Mouse (Mus musculus): ENCODE data around the gene Grrp1.

Gene Grrp1

DNA sequence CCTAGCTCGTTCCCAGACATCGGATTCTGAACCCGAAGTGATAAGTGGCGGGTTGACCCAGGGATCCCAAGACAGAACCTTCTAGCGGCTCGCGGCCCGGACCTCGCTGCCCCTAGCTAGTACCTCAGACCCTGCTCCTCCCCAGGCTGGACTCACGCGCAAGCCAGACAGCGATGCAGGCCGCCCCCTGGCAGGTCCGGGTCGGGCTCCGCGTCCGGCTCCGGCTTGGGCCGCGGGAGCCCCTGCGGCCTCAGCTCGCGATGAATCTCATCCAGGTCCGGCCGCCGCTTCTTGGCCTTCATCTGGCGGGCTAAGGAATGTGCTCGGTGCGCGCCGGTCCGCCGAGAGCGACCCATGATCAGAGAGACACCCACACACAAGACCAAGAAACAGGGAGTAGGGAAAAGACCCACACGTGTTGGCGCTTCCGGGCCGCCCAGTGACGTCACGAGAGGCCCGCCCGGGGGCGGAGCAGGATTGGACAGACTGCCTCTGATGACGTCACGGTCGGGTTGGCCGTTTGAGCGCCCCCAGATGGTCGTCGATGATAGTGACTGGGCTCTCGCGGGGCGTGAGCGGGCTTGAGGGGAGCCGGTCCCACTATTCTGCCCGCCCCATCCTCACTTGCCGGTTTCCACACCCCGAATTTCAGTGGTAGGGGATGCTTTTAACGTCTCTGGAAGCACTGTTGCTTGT lies 8.6 kb downstream of the Grrp1 start, which contains the start of gene Zfp593:
Zfp593 (minus strand) TSS at position 445 of the 696 bp plus-strand sequence.
- DNase-seq (ENCODE audit: low read depth, low spot score): peak; percentile 94

DNA sequence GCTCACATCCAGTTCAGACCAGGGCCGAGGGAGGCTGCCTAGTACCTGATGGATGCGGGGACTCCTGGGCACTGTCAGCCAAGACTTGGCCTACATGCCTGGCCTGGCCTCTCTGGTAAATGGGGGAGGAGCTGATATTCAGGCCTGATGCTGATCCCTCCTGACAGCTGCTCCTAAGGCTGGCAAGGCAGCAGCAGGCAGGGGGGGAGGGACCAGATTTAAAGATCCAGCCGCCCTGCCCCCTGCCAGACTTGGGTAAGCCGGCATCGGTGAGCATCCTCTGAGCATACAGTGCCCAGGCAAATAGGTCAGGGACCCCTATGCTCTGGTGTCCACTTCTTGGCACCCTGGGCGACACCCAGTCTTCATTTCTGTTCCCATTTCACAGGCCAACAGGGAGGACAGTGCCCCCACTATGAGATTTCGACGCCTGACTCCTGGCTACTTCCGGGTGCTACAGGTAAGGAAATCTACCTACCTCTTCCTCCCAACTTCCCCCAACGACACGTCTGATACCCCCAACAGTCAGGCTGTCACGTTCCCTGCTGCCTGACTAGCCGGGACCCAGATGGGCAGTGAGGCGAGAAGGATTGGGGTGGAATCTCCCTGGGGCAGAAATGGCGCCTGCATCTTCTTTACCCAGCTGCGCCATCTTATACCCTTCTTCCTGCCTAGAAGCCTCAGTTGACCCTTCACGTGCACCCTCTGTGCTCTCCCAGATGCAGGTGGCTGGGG lies 10.2 kb downstream of the Grrp1 start, which contains the start of gene E130218I03Rik:
E130218I03Rik (plus strand) TSS at position 147 of the 735 bp plus-strand sequence.
- no peak for DNase-seq (ENCODE audit: low read depth, low spot score)

DNA sequence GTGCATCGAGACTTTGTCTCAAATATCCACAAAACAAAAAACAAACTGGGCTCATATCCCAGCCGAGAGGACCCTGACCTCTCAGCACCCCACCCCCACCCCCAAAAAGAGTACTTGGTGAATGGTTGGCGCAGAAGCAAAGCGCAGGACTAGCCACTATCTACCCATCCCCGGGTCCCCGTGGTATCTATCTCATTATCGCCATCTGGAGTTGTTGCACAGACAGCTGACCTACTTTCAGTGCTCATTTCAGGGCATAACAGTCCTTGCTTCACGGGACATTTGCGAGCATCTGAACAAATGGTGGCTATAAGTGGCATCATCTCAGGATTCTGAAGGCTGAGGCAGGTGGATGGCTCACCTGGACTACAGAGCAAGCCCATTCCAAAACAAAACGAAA lies 15.2 kb downstream of the Grrp1 start:
- no peak for DNase-seq (ENCODE audit: low read depth, low spot score)

DNA sequence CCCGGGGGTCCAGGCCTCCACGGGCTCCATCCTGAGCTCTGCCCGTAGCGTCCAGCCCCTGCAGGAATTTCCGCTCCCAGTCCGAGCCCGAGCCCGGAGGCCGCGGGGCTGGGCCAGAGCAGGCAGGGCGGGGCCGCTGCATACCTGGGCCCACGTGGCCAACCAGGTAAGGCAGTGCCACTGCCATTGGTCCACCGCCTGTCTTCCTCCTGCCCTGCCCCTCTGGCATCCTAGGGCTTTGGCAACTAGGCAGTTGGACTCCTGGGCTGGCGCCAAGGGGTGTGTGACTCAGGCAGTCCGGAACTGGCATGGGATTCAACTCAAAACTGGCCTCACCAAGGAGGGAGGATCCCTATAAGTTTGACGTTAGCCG lies 15.6 kb downstream of the Grrp1 start, which contains the start of gene Cnksr1:
Cnksr1 (minus strand) TSS at position 121 of the 373 bp plus-strand sequence.
- peak; percentile 23 for DNase-seq (ENCODE audit: low read depth, low spot score)

DNA sequence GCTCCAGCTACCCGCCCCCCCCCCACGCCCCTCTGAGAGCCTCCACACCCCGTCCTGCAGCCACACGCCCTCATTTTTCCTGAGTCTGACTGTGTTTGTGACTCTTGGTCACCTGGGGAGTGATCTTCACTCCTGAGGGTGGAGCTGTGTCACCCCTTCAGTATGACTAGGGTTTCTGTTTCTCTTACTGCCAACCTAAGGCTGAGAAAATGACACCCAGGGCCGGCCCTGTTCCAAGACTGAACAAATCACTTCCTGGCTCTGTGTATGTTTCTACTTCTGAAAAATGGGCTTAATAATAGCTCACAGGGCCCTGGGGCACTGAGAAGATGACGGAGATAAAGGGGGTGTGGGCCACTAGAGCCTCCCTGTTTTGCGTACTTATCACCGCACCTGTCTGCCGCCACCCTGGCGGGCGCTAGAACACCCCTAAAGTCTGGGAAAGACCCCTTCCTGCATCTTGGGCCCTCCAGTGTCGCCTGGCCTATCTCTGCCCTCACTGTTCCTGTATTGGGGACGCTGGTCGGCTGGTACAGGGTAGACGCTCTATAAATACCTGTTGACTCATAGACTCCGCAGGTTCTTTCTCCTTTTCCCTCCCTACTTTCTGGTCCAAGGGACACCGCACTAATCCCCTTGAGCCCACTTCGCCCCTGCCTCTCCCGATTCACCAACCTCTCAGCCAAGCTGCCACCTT lies 16.2 kb downstream of the Grrp1 start:
- no peak for DNase-seq (ENCODE audit: low read depth, low spot score)

DNA sequence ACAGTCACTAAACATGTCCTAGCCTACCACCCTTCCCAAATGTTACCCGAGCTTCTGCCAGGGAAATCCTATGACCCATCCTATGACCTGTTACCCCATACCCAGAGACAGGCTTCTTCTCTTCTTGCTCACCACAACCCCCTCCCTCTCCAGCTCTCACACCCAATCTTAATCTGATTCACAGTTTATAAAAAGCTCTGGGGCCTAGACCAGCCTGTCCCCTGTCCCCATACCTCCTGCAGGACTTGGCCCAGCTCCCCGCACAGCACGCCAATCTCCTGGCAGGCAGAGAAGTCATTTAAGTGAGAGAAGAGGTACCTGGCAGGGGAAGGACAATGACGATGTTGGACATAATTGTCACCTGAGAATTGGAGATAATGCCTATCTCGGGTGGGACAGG lies 19.0 kb downstream of the Grrp1 start:
- no peak for DNase-seq (ENCODE audit: low read depth, low spot score)

DNA sequence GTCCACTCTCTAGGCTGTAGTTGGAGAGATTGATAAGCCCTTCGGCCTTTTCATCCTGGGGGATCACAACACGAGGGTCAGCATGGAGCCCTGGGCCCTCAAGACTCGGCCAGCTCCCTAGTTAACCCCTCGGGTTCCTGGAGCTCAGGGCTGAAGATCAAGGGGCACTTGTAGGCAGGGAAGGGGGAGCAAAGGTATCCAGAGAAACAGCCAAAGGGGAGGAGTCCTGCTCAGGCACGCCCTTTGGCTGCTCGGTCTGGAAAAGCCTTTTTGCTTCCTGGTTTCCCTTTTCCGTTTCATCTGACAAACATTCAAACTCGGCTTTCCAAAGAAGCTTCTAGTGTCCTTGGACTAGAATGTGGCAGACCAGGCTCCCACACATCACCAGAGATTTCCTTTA lies 23.5 kb downstream of the Grrp1 start:
- DNase-seq (ENCODE audit: low read depth, low spot score): no peak

DNA sequence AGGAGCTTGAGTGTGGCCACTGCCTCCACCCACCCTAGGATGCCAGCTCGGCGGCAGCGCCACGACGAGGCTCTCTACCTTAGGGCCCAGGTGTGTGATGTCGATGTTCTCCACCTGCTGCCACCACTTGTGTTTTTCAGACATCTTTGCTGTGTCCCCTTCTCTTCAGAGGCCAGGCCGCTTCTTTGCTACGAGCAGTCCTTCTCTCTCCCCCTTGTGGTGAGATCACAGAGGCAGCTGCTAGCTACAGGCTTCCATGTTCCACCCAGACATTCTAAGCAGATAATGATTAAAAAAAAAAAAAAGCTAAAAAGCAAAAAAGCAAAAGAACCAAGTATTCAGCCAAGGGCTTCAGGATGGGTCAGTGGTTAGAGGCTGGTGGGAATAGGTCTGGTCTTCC lies 26.7 kb downstream of the Grrp1 start, which contains the start of gene Catsper4:
Catsper4 (minus strand) TSS at position 190 of the 400 bp plus-strand sequence.
- DNase-seq (ENCODE audit: low read depth, low spot score): no peak

DNA sequence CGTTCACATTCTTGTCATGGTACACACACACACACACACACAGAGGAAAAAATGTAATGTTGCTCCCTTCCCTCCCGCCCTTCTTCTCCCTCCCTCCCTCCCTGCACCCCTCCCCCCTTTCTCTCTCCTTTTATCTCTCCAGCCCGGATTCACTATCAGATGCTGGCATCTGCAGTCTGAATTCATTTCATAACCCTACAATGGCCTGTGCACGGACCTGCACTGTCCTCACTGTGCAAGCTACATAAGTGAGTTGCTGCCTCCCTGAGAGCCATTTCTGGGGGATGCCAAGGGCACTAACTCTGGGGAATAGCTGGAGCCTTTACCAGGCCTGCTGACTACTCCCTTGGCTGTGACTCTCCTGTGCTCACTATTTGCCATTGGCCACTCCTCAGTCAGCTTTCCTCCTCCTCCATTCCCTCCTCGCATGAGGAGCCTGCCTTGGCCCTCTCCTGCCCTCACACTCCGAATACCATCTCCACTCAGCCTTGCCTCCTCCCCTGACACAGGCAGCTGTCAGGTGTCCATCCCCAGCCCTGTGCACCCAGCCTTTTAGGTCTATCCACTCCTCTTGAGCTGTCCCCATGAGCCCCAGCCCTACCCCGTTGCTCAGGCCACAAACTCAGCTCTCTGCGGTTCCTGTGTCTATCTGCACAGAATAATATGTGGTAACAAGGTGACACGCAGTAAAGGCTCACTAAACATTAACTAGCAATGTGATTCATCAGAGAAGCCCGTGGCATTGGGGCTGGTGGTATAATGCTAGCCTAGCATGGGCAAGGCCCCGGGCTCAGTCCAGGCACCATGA lies 30.9 kb downstream of the Grrp1 start:
- DNase-seq (ENCODE audit: low read depth, low spot score): no peak

DNA sequence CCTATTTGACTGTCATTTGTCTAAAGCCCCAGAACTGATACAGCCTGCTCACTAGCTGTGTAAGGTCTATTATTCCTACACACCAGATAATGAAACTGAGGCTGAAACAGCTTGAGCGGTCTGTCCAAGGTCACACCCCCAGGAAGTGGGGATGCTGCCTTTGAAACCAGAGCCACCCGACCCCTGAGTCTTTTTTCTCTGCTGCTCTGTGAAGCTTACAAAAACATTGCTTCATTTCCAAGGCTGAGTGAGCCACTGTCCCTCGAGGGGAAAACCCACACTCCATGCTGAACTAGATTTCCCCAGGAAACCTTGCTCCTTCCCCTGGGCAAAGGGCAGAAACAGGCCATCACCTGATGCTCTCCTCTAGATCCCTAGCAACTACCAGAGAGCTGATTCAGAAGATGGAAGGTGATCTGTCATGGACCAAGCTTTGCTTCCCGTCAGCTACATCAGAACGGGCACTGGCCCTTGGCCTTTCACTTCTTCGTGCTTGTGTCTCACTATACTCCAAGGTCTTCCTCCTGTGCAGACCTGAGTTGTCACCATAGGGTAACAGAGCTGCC lies 47.3 kb downstream of the Grrp1 start:
- DNase-seq (ENCODE audit: low read depth, low spot score): no peak

DNA sequence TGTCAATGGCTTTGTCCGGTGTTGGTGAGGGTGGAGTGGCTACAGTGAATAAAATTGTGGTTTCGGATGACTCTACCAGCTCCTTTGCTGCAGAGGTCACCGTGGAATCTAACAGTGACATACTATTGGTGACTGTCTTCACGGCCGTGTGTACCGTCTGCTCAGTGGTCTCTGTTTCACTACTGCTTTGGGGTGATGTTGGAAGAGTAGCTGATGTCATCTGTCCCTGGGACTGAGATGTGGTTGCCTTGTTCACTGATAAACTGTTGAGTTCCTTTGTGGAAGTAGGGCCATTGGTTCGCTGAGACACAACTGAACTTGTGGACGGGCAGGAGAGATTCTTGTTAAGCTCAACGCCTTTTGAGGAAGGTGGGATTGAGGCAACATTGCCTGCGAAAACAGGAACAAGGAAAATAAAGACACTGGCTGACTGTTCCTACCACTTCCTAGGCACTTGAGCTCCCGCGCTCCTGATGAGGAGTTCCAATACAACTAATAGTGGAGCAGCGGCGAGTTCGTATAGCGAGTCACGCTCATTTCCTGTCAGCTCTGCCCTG lies 50.5 kb downstream of the Grrp1 start:
- no peak for DNase-seq (ENCODE audit: low read depth, low spot score)

DNA sequence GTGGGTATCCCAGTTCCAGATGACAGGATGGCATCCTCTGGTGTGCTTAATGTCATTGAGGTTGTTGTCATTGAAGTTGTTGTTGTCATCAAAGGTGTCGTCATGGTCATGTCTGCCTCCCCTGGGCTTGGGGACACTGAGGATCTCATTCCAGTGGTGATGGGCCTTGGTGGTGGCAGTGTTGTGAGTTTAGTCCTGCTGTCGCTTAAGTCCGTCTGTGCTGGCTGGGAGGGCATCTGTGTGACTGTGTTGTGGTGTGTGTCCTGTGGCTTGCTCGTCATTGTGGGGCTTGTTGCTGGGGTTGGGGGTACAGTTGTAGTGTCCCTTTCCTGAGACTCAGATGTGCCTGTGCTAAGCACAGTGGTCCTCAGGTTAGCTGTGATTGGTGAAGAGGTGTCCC lies 51.0 kb downstream of the Grrp1 start, which contains the start of gene Gm7534:
Gm7534 (minus strand) TSS at position 101 of the 400 bp plus-strand sequence.
- no peak for DNase-seq (ENCODE audit: low read depth, low spot score)

Measured in R1 (cell line).